Mouse (Mus musculus) kidney, adult 8-10 months (tissue): ENCODE measurements at regions not wholly inside any gene's neighbourhood (a gene's known extent, or its start where the extent isn't known, plus 50 kb on each side); places are given as distances from the start of the nearest gene placed in this dataset.

ENCODE experiments used
- DNase-seq, 2 experiments: peaks; one replicate each; pipeline ENCODE4 v3.0.0; 2022

DNA sequence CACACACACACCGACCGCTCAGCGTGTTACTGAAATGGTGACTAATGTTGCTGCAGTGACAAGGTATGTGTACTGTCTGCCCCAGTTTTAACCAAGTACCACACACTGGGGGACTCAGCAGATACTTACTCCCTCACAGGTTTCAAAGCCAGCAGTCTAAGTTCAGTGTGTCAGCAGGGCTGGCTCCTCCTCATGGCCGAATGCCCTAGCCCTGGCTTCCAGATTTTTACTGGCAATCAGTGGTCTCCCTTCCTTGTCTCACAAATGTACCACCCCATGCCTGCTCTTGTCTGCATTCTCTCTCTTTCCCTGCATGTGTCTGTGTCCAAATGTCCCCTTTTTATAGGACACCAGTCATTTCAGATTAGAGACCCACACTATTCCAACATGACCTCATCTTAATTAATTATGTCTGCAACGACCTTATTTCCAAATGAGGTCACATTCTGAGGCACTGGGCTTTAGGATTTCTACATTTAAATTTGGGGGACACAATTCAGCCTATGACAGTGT is 114.7 kb downstream of the Uri1 start:
- DNase-seq = no peak

DNA sequence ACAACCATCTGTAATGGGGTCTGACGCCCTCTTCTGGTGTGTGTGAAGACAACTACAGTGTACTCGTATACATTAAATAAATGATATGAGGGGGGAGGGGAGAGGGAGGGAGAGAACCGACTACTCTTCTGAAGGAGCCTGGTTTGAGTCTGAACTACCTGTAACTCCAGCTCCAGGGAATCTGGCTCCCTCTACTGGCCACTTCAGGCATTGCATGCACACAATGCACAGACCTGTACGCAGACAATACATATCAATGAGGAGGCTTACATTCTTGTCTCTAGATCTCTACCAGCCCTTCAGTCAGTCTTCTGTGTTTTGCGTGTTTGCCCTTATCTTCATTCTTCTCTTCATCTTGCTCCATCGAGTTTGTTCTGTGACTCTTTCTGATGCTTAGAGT is 120.4 kb upstream of the Zfp536 start:
- peak in 1 of 2 experiments; percentile 18 for DNase-seq

DNA sequence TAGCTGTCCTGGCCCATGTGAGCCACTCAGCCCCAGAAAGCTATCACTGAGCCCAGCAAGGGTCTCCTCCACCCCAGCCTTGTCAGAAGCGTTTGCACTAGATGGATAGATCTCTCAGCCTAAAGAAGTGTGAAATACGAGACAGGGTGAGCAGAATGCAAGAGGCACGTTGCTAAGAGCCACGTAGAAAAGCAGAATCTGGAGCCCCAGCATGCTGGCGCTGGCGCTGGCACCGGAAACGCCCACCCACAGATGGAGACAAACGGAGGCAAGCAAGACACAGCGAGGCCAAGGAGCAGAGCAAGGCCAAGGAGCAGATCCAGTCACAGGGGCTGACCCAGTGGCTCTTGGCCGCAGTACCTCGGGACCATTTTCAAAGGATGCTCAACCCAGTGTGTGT is 100.9 kb upstream of the Zfp536 start:
- no peak for DNase-seq

DNA sequence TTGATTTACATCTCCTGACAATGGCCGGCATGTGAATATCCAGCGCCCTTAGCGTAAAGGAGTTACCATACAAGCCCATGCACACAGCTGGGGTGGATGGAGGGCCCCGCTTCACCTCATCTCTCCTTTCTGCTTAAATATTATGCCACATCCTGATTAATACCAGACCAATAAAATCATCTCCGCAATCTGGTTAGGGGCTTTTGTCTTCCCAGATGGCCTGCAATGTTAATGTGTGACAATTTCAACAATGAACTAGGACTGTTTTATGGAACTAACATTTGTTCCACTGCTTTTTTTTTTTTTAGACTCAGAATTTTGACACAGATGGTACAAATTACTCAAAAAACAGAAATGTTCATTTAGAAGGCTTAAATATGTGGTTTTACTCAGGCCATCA is 97.5 kb upstream of the Zfp536 start:
- DNase-seq = no peak

DNA sequence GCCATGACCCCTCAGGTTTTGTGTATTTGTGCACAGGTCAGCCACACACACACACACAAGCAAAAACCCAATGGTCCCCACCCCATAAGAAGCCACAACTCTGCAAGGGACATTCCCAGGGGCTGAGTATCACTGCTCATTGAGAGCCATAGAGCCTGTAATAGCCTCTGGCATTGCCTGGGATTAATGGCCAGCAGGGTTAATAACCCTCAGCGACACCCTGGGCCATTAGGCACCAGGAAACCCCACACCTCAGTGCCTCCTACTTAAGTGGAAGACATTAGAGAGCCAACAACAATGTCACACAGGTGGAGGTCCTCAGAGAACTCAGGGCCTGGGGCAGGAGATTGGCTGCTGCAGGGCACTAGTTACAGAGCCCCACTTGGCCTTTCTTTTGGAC is 93.0 kb upstream of the Zfp536 start:
- no peak for DNase-seq

DNA sequence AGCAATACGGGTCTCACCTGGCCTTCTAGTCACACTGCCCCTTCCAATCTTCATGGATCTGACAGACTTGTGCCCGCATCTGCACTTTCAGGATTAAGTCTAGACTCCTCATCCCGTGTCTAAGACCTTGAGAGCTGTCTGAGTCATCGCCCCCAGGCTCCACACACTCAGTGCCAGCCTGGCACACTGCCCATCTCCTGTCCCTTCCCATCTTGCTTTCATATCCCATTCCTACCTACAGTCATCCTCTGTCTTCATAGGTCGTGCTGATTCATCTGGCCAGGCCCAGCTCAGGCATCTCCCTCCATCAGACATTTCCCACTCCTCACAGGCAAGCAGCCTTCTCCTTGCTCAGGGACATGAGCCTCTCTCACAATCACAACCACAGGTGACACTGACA is 78.0 kb upstream of the Zfp536 start:
- DNase-seq = no peak

DNA sequence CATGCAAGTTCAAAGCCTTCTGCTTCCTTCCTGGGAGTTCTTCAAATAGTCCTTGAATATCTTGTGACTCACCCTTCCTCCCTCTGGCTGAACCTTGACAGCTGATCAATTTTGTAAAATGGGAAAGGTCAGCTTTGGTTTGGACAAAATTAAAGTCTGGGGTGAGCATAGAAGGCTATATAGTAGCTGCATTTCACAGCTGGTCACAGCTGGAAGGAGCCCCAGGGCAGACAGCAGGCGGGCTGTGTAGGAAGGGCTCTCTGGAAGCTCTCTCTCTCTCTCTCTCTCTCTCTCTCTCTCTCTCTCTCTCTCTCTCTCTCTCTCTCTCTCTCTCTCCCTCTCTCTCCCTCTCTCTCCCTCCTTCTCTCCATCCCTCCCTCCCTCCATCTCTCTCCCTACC is 71.8 kb upstream of the Zfp536 start:
- no peak for DNase-seq

DNA sequence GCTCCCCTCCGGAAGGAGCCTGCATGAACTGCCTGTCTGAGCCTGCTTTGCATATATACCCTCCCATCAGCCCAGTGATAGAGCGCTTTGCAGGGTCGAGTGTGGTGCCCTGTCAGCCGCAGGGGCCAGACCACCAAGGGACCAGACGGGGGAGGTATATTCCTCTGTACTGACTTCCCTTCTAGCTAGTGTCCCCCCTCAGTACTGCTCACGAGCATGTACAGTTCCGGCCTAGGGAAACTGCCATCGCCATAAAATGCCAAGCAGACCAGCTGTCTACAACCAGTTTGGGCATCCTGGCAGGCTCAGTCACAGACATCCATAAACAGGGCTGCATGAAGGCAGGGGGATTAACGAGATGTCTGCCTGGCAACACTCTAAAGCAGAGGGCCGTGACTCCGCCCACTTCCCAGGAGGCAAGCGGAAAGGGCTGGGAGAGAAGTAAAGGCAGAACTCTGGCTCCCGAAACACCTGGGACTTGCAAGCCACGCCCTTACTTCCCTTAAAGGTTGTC is 68.6 kb upstream of the Zfp536 start:
- no peak for DNase-seq

DNA sequence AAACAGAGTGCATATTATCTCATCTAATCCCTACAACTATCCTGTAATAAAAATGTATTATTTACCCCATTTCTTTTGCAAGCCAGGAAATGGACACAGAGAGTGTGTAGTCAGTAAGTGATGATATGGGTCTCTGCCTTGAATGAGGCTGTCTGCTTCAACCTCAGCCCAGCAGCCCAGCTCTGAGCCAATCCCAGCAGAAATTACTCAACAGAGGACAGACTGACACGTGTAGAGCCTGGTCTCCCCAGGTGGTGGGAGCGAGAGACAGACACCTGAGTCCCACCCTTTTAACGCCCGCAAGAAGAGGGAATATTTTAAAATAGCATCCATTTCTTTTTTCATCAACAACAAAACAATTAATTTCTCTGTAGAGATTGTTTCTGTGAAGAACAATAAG is 68.1 kb upstream of the Zfp536 start:
- DNase-seq = no peak

DNA sequence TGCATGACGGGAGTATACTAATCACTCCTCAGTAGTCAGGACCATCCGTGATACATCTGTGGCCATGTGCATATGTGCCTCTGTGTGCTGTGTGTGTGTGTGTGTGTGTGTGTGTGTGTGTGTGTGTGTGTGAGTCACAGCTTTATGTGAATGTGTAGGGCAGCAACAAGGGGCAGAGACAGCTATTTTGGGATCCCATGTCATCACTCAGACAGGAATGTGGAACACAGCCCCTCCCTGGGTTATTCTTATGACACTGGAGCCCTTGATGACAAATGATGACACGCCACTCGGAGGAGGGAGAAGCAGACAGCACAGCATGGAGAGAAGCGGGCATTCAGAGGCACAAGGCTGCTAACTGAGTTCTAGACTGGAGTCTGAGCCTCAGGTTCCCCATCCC is 64.4 kb upstream of the Zfp536 start:
- DNase-seq = no peak

DNA sequence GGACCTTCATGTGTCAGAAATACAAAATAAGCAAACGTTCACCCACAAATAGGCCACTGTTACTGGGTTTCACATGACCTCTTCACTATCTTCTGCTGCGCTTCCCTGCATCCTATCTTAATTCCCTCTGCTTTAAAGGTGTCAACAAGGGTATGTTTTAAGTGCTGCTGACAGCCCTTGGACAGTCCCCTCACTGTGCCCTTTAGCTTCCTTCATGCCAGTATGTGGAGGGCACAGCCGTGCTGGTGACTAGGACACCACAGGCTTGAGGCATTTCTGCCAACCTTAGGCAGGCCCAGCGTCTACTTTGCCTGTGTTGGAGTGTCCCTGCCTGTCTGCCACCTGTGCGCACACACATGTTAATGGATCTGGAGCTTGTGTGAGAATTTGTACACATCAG is 63.9 kb upstream of the Zfp536 start:
- no peak for DNase-seq

DNA sequence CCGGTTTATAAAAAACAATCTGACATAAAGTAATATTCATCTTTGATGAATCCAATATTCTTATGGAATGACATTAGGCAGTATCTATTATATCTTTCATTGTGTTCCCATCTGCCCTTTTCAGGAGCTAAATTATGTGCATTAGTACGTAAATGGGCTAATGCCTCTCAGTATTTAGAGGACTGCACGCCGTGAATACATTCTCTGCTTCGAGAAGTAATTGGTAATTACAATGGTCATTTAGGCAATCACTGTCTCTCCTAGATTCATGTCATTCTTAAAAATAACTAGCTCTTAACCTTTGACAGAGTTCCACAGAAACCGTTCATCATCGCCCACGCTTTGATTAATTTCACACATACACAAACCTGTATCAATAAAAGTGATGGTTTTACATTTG is 60.0 kb upstream of the Zfp536 start:
- DNase-seq = no peak

DNA sequence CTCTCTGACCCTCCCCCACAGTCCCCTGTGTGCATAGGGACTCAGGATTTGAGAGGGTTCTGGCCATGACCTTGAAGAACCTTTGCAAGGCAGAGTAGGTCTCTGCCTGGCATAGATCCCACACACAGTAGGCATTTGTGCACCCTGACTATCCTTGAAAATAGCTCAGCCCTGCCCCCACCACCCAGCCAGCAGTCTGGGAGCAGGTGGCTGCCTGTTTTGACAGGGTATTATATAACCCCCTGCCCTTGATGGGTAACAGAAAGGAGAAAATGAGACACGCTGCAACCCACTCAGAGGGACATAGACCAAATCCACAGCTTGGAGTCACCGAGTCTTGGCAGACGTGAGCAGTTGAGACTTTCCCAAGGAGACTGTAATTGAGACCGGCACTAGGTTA is 58.9 kb upstream of the Zfp536 start:
- no peak for DNase-seq

DNA sequence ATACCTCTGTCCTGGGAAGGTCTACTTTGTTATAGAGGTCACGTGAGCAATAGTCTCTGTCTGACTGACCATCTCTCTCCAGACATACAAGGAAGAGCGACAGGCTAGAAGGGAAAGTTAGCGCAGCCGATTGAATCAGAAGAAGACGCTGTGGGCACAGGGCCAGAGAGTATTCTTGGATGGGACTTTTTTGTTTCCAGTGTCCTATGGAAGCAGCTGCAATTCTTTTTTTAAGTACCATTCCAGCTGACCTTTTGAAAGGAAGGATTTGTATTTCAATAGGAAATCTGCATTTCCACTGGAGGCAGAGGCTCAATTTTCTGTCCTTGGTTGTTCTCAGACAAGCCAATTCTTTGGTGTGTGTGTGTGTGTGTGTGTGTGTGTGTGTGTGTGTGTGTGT is 52.3 kb upstream of the Zfp536 start:
- DNase-seq = no peak
